Mouse (Mus musculus) urinary bladder, postnatal 14 days (tissue): ENCODE measurements around the gene Cpd.
A peak's percentile ranks its signal among the peaks of the same experiment; 100 is the strongest.

Experiments
- DNase-seq: peaks from one replicate; pipeline ENCODE4 v3.0.0; 2021; ENCODE audit warnings: low spot score

The Cpd gene

GRCm38 (mm10) chr11:76791331-76791730 is 55.5 kb downstream of the Cpd start:
- DNase-seq = peak; percentile 10

DNA sequence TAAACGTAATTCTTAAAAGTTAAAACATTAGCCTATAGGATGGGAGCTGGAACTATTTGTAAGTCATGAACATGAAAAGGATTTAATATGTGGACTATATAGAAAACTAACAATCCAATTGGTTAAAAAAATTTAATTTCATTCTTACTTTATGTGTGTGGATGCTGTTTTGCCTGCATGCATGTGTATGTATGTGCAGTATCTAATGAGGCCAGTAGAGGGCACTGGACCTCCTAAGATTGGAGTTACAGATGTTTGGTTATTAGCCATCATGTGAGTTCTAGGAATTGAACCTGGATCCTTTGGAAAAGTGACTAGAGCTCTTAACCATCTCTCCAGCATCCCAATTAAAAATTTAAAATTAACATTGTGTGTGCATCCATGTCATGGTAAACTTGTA is 57.6 kb downstream of the Cpd start:
- peak; percentile 59 for DNase-seq

DNA sequence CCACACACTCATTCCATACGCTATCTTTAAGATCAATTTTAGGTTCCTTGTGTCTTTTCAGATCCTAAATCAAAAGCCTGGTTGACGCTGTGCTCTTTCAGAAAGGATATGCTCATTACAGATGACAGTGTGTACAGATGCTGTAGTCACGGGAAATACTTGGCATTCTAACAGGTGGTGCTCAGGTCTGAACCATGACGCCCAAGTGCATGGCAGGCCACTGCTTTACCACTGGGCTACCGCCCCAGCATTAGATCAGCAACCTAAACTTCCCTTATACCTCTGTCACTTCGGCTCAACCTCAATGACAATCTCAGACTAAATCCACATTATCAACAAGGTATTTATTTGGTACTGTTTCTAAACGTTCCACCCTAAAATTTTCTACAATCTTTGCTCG is 71.3 kb downstream of the Cpd start:
- no peak for DNase-seq

- no peak for DNase-seq
Measured at GRCm38 (mm10) chr11:76773811-76774210, 73.0 kb downstream of the Cpd start.

- DNase-seq = no peak
Measured at GRCm38 (mm10) chr11:76770566-76770965, 76.3 kb downstream of the Cpd start.

- DNase-seq = no peak
Measured at GRCm38 (mm10) chr11:76763741-76764122, 83.1 kb downstream of the Cpd start.

DNA sequence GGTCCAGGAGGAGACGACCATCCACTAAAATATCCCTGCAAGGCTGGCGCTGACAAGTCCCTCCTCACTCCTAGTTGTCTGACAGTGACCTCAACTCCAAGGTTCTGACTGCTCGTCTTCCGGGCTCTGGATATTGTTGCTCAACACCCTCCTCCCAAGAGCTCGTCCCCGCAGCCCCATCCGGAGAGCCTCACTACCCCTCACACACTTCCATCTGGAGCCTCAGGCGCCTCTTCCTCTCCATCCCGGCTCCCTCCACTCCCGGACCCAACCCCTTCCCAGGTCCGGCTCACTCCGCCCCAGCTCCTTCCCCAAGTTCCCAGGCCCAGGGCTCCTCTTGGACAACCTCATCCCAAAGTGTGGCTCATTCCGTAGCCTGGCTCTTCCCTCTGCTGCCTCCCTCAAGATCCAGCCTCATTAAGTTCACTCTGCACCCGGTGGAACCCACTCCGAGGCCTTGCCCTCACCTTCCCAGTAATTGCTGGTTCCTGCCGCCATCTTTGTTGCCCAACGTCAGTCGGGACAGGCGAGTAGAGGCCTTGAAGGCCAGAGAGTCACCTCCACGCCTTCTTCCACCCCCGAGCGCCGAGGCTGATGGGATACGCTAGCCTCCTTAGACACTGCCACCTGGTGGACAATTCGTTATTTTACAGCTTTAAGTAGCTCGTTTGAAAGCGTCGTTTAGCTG is 83.6 kb downstream of the Cpd start, which contains the start of gene Gosr1:
Gosr1 (minus strand) TSS at position 527 of the 688 bp plus-strand sequence.
- peak; percentile 92 for DNase-seq

GRCm38 (mm10) chr11:76752276-76752675 is 94.5 kb downstream of the Cpd start:
- DNase-seq = no peak

- DNase-seq = no peak
Measured at GRCm38 (mm10) chr11:76748819-76749218, 98.0 kb downstream of the Cpd start.

GRCm38 (mm10) chr11:76745921-76746320 is 100.9 kb downstream of the Cpd start:
- no peak for DNase-seq

GRCm38 (mm10) chr11:76744550-76744949 is 102.3 kb downstream of the Cpd start:
- peak; percentile 15 for DNase-seq

DNA sequence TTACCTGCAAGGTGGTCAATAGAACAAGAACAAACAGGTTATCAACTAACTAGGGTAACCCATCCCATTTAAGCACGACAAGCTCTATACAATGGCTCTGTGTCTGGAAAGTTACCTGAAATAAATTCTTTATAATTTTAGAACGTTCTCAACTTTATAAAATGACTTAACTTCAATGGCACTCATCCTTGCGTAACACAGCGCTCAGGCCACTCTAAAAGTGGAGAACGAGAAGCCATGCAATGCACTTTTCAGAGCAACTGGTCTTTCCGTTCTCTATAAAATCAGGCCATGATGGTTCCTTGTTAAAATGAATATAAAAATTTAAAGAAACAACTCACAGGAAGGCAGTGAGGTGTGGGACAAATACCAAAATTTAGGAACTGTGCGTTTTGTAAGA is 104.3 kb downstream of the Cpd start:
- DNase-seq = no peak

DNA sequence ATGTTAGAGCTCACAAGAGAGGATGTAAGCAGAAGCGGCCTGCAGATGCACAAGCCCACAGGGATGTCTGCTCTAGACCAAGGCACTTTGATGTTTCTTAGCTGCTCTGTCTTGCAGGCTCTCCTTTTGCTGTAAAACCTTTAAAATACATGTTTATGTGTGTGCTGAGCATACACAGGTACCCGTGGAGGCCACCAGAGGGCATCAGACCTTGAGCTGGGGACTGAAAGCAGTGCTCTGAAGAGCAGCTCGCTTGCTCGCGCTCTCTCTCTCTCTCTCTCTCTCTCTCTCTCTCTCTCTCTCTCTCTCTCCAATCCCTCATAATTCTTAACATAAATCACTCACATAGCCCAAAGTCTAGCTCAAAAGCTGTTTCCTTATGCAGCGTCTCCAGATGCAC is 107.7 kb downstream of the Cpd start:
- peak; percentile 21 for DNase-seq

GRCm38 (mm10) chr11:76735753-76736324 is 111.0 kb downstream of the Cpd start:
- DNase-seq = no peak

- DNase-seq = no peak
Measured at GRCm38 (mm10) chr11:76734560-76734959, 112.3 kb downstream of the Cpd start.

- no peak for DNase-seq
Measured at GRCm38 (mm10) chr11:76730650-76731049, 116.2 kb downstream of the Cpd start.
